Mouse (Mus musculus): ENCODE results near the gene Sez6.

Sez6 gene

GRCm38 (mm10) chr11:77950125-77950685 is 19.6 kb downstream of the Sez6 start:
- no peak for DNase-seq

DNA sequence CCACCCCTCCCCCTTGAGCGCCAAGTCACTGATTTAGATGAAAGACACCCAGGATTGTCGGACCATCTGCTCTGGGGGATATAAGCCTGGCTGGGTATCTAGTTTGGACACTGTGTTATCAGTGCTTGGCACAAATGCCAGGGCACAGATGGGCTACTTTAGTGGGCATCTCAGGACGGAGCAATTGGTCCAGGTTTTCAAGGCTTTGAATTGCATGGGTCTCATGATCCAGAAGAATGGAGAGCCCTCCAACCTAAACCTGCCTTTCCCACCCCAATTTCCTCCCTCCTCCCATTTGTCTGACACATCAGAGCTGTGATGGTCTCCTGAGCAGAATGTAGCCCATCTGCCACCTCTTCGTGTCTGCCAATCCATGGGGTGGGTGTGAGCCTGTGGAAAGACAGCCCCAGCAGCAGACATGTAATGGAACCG is 20.2 kb downstream of the Sez6 start:
- no peak for DNase-seq

DNA sequence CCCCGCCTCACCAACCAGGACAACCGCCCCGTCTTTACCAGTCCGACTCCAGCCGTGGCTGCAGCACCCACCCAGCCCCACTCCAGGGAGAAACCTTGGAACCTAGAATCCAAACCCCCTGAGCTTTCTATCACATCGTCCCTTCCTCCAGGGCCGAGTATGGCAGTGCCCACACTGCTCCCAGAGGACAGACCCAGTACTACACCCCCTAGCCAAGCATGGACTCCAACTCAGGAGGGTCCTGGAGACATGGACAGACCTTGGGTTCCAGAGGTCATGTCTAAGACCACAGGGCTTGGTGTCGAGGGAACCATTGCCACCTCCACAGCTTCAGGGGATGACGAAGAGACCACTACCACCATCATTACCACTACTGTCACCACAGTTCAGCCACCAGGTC is 23.1 kb downstream of the Sez6 start:
- DNase-seq: peak in 1 of 2 experiments; percentile 25

DNA sequence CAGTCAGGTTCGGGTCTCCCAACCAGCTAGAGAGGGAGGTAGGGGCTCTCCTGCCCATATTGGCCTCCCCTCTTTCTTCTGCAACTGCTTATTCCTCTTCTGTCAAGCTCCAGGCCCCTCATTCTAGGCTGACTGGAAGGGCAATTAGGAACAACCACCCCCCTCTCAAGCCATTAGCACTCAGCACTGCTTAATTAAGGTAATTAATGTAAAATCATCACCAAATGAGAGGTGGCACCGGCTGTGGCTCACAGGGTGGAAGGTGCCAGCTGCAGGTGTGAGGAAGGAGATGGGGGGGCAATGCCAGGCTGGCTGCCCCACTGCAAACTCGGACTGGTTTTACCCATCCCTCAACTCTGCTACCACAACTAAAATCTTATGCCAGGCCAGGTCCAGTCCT is 25.8 kb downstream of the Sez6 start:
- no peak for DNase-seq

- no peak for DNase-seq
These were observed 27.7 kb downstream of the Sez6 start for GRCm38 (mm10) chr11:77958268-77958667.

- no peak for DNase-seq
These were observed 28.3 kb downstream of the Sez6 start for GRCm38 (mm10) chr11:77958932-77959331.

DNA sequence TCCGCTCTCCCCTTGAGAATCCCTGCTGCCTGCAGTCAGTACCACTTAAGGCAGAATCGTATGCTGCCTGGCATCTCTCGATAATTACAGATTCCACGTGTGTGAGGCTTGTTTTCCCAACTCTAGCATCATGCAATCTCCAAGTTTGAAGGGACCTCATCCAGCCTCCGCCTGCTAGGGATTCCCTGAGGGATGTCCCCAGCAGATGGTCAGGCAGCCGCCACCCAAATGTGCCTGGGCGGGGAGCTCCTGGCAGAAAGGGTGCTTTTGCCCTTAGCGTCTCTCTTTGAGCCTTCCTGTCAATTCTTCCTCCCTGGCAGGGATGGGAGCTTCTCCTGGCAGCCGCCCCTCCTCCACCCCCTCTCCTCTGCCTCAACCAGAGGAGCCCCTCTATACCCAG is 29.6 kb downstream of the Sez6 start:
- DNase-seq: no peak

DNA sequence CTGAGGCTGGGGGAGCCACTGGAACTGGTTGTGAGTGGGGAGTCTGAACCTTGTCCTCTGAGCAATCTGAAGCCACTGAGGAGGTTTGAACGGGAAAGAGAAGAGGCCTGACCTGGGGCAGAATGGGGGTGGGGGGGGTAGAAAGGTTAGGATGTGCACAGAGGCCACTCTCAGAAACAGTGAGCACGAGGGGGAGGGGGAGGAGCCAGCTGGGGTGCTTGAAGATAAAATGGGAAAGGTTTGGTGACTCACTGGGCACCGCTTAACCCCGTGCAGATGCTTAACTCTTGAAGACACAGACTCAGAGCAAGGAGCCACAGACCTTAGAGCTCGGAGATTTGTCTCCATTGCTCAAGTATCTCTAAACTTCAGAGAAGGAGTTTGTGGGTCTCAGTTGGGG is 30.3 kb downstream of the Sez6 start:
- no peak for DNase-seq

GRCm38 (mm10) chr11:77962946-77963345 is 32.3 kb downstream of the Sez6 start:
- DNase-seq: no peak

DNA sequence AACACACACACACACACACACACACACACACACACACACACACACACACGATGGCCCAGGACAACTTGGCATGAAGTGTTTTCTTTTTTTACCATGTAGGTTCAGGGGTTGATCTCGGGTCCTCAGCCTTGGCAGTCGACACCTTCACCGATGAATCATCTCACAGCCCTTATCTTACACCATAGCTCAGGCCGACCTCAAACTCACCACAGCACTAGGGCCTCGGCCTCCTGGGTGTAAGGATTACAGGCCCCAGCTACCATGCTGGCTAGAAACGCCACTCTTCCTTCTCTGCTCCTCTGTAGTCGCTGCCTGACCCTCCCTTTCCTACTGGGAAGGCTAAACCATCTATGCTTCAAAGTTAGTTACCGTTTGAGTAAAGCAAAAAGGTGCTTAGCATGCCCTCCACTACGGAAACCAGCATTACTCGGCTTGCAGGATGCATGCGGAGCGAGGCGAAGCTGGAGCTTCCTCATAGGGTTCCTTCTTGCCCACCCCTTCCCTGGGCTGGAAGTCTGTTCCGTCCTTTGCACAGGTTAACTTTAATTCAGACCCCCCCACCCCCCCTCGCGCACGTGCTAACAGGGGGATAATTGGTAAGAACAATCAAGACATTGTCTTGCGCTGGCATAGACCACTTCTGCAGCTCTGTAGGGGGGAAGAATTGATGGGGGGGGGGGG is 34.0 kb downstream of the Sez6 start:
- DNase-seq: no peak

DNA sequence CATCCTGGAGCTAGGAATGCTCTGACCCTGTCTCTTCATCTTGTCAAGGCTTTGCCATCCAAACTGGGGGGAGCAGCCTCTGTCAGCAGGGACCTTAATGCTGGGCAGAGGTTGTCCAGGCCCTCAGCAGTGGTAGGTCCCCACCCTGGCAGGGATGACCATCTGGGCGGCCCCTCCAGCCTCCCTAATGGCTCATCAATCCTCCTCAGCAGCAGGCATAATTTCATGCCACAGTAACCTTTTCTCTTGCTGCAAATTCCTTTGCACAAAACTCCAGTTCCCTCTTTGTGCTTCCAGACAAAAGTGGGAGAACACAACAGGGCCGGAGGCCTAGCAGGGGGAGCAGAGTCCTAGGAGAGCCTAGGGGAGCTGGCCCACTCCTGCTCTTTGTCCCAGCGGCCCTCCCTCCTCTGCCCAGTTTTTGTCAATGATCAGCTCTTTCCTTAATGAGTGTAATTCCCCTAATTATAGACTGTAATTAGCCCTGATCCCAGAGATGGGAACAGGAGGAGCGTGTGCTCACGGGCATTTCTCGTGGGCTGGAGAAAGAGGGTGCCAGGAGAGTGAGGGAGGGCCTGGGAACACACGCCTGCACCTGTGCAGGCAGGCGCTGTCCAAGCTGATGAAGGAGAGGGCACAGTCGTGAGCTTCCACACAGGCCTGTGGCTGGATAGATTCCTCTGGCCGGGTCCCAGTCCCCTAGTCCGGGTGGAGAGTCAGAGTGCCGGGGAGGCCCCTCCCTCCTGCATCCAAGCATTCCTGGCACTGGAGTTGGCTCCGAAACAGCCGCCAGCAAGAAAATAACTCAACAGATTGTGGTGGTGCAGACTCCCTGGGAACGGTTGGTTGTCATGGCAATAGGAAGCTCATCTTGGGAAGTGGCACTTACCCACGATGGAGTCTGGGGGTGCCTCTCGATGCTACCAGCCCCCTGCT is 34.8 kb downstream of the Sez6 start:
- DNase-seq: no peak

- no peak for DNase-seq
These were observed 35.4 kb downstream of the Sez6 start for GRCm38 (mm10) chr11:77966037-77966391.

GRCm38 (mm10) chr11:77967114-77967513 is 36.5 kb downstream of the Sez6 start:
- peak in 1 of 2 experiments; percentile 67 for DNase-seq

- DNase-seq: no peak
These were observed 38.2 kb downstream of the Sez6 start for GRCm38 (mm10) chr11:77968786-77969185.

GRCm38 (mm10) chr11:77970718-77971117 is 40.1 kb downstream of the Sez6 start:
- DNase-seq: no peak

DNA sequence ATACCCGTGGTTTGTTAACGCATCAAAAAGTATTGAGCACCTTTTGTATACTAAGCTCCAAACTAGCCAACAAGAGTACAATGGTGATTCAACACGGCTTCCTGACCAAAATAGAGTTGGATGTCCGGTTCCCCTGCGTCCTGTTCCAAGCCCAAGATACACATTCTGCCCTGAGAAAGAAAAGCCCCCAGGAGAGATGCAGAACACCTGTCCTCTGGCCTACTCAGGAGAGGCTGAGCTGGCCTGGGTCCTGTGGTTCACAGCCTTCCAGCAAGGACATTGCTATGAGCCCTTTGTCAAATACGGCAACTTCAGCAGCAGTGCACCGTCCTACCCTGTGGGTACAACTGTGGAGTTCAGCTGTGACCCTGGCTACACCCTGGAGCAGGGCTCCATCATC is 42.9 kb downstream of the Sez6 start:
- no peak for DNase-seq

DNA sequence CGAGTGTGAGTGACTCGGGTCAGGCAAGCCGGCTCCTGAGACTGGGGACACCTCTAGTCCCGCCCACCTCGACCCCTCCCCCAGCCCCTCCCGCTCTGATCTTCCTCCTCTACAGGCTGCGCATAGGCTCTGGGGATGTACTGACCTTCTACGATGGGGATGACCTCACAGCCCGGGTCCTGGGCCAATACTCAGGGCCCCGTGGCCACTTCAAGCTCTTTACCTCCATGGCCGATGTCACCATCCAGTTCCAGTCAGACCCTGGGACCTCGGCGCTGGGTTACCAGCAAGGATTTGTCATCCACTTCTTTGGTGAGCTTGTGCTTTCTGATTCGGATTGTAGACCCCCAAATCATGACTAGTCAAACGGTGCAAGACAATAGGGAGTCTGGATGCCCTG is 43.7 kb downstream of the Sez6 start:
- no peak for DNase-seq

GRCm38 (mm10) chr11:77975873-77976272 is 45.3 kb downstream of the Sez6 start:
- DNase-seq: no peak

- no peak for DNase-seq
These were observed 47.6 kb downstream of the Sez6 start for GRCm38 (mm10) chr11:77978161-77978560.

DNA sequence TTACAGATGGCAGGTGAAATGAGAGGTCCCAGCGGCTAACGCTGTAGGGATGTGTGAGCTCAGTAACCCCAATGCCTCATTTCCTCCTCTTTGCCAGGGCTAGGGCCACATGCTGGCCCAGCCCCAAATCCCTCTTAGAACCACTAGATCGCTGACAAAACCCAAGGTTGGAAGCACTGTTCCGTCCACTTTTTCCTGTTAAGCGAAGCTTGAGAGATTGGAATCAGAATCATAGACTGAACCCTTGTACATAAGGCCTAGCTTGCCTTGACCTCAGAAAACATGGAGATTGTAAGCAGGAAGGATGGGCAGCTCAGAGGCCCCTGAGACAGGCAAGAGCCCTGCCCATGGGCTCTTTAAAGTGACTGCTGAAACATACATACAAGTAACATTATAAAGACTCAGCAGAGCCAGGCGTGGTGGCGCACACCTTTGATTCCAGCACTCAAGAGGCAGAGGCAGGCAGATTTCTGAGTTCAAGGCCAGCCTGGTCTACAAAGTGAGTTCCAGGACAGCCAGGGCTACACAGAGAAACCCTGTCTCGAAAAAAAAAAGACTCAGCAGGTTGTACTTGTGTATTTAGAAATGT is 48.7 kb downstream of the Sez6 start:
- DNase-seq: no peak

DNA sequence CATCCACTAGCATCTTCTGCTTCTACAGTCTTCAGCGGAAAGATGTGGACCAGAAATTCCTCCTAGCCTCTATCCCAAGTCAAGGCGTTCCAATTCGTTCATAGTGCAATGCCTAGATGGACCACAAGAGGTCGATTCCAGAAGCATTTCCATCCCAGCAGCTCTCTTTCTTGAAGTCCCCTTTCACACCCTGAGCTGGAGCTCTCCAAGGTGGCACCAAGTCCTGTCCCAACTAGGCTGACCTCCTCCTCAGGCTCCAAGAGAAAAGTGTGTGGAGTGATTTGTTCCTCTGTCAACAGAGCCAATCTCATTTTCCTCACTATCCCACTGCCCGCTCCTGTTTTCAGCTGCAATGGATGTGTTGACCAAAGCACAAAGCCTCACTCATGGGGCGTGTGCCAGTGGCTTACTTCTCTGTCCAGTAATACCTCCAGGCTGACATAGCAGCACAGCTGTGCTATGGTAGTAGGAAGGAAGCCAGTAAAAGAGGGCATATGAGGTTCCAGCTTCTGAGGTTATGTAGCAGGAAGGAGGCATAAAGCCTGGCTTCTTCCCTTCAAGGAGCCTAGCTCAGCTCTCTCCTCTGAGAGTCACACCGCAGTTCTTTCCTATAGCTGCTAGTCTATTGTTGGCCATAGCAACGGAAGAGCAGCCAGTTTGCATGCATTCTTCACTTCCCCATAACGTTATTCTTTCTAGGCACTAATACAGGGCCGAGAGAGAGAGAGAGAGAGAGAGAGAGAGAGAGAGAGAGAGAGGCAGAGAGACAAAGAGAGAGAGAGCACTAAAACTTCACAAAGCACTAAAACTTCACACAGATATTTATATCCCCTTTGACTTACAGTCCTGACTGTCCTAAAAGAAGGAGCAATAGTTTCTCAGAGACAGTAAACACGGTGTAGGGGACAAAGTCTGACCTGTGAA is 49.9 kb downstream of the Sez6 start:
- peak in 1 of 2 experiments; percentile 14 for DNase-seq

All from spleen, adult 18-20 months (tissue).